Mouse (Mus musculus) MN1 (cell line): ENCODE results near the gene Mkln1.

Experiments used
- DNase-seq: peaks from one replicate; pipeline ENCODE4 v3.0.0-alpha.2; 2016; ENCODE audit warnings: low spot score

The Mkln1 gene

GRCm38 (mm10) chr6:31517681-31518337 is 119.3 kb downstream of the Mkln1 start:
- peak; percentile 30 for DNase-seq

GRCm38 (mm10) chr6:31518338-31518698 is 119.8 kb downstream of the Mkln1 start:
- DNase-seq: peak; percentile 53

- peak; percentile 47 for DNase-seq
Observed at GRCm38 (mm10) chr6:31519001-31519471, 120.5 kb downstream of the Mkln1 start.

GRCm38 (mm10) chr6:31520486-31521215 is 122.1 kb downstream of the Mkln1 start:
- DNase-seq: no peak

- no peak for DNase-seq
Observed at GRCm38 (mm10) chr6:31521491-31522355, 123.2 kb downstream of the Mkln1 start.

GRCm38 (mm10) chr6:31522478-31522877 is 123.9 kb downstream of the Mkln1 start:
- no peak for DNase-seq

- no peak for DNase-seq
Observed at GRCm38 (mm10) chr6:31523039-31523438, 124.5 kb downstream of the Mkln1 start.

- DNase-seq: no peak
Observed at GRCm38 (mm10) chr6:31523657-31524056, 125.1 kb downstream of the Mkln1 start.

- DNase-seq: no peak
Observed at GRCm38 (mm10) chr6:31524121-31524520, 125.6 kb downstream of the Mkln1 start.

- DNase-seq: no peak
Observed at GRCm38 (mm10) chr6:31524647-31525046, 126.1 kb downstream of the Mkln1 start.

GRCm38 (mm10) chr6:31525231-31525900 is 126.8 kb downstream of the Mkln1 start:
- DNase-seq: peak; percentile 74

- no peak for DNase-seq
Observed at GRCm38 (mm10) chr6:31526929-31527328, 128.4 kb downstream of the Mkln1 start.

- DNase-seq: peak; percentile 65
Observed at GRCm38 (mm10) chr6:31527897-31528296, 129.4 kb downstream of the Mkln1 start.

GRCm38 (mm10) chr6:31528339-31528738 is 129.8 kb downstream of the Mkln1 start:
- no peak for DNase-seq

GRCm38 (mm10) chr6:31531880-31532279 is 133.3 kb downstream of the Mkln1 start:
- DNase-seq: no peak

- no peak for DNase-seq
Observed at GRCm38 (mm10) chr6:31534705-31535104, 136.2 kb downstream of the Mkln1 start.

- DNase-seq: no peak
Observed at GRCm38 (mm10) chr6:31537193-31537592, 138.7 kb downstream of the Mkln1 start.

- no peak for DNase-seq
Observed at GRCm38 (mm10) chr6:31538112-31538511, 139.6 kb downstream of the Mkln1 start.

GRCm38 (mm10) chr6:31540018-31540417 is 141.5 kb downstream of the Mkln1 start:
- DNase-seq: no peak

GRCm38 (mm10) chr6:31544318-31544717 is 145.8 kb downstream of the Mkln1 start:
- no peak for DNase-seq

GRCm38 (mm10) chr6:31549361-31550051 is 151.0 kb downstream of the Mkln1 start:
- peak; percentile 84 for DNase-seq
